Mouse (Mus musculus) ES-Bruce4 (cell line): ENCODE measurements around the gene Trabd.

Experiments
- CTCF ChIP-seq: IDR thresholded peaks from one replicate; pipeline ENCODE4 v1.8.1; 2011; ENCODE audit warnings: low read depth, low read length
- POLR2A ChIP-seq: IDR thresholded peaks from one replicate; pipeline ENCODE4 v1.8.1; 2011; ENCODE audit warnings: low read length; ENCODE audit not compliant: insufficient read depth

GRCm38 (mm10) chr15:89059161-89059931 lies 15.6 kb upstream of the Trabd start, which contains the start of gene Panx2:
- TF ChIP-seq CTCF (no peak), POLR2A (no peak)
